Mouse (Mus musculus): ENCODE measurements at regions not wholly inside any gene's neighbourhood (a gene's known extent, or its start where the extent isn't known, plus 50 kb on each side); places are given as distances from the start of the nearest gene placed in this dataset.

- TF ChIP-seq GATA1 (IDR thresholded peaks at IDR 0.05; ENCODE audit: borderline replicate concordance, low read length) = no peak
- no peak for TF ChIP-seq FLI1 (IDR thresholded peaks at IDR 0.05; ENCODE audit: low read length)
These were observed 124.3 kb upstream of the Tsc22d1 start for GRCm38 (mm10) chr14:76290401-76291018.

Measured in megakaryocyte, embryonic 14.5 days (primary cell).